Comparison of ENCODE assay signal across 14 mouse cellular contexts in the genomic region with DNA sequence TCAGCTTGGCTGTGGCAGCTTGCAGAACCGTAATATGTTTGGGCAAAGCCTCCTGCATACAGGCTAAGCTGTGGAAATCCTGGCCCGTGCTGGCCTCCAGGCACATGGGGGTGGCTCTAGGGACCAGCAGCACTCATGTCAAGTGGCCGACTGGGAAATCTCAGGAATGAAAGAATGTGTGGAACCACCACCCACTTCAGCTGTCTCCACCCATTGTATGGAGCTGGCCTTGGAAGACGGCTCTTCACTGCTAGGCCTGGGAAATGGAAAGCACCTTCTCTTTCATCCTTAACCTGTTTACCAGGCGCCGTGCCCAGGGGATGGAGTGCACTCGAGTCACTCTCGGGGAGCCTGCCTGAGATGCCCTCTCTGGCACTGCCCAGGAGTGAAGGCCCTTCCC. TPM values are rescaled to one million over a fixed set of nuclear protein-coding genes. Genes with fewer than 3 reads are reported as not detected.
DNase-seq lines count a peak whose midpoint lies in the region; ATAC-seq lines count a peak whose summit lies in the region.
"Had no signal": no experiment of that assay in that cellular context is flagged by ENCODE, and none has a peak within 500 bp of the region (broad histone marks: within the 10 kb centered on the region; RNA-seq: fewer than 3 reads in every experiment).

No protein-coding gene starts in this region.

- no peaks in the 10 kb centered on the region for H3K27me3 ChIP-seq in heart, embryonic 11.5 days (ENCODE audit: control insufficient read depth, insufficient read depth, low read length)
- H3K27me3 ChIP-seq in heart, embryonic 15.5 days = no peaks in the 10 kb centered on the region
- H3K27me3 ChIP-seq: CH12.LX; megakaryocyte, embryonic 14.5 days had no signal

- 46% methylated on average over 8 of the region's 8 CpGs for WGBS in heart, embryonic 11.5 days (ENCODE audit: insufficient replicate concordance)
- 43% methylated on average over 8 of the region's 8 CpGs for WGBS in heart, embryonic 15.5 days

- peaks cover 55% of the 10 kb centered on the region for H3K4me1 ChIP-seq in heart, embryonic 11.5 days (ENCODE audit: control insufficient read depth, insufficient read depth, low read length)
- H3K4me1 ChIP-seq in heart, embryonic 15.5 days (replicated peaks) = peaks cover 47% of the 10 kb centered on the region

- no peak for ATAC-seq in heart, embryonic 11.5 days (replicated peaks; ENCODE audit: insufficient number of reproducible peaks, low FRiP score, low TSS enrichment)
- peak; percentile 71 for ATAC-seq in heart, embryonic 15.5 days (replicated peaks; ENCODE audit: insufficient number of reproducible peaks, insufficient read depth, low FRiP score, low read depth)
- no peak for ATAC-seq in monocyte, adult 5-6 weeks (replicated peaks; ENCODE audit: insufficient number of reproducible peaks, low FRiP score, low TSS enrichment, poor library complexity, severe bottlenecking)

- DNase-seq in heart, postnatal 36 days = no peak
- DNase-seq in ZHBTc4 (ENCODE audit: low read depth, low spot score) = peak; percentile 57
- DNase-seq in lung, postnatal 14 days = peak; percentile 77
- no peak for DNase-seq in right cerebral cortex, adult 2 months (ENCODE audit: low spot score in 2 of 2)
- DNase-seq: embryo, embryonic 11 days; kidney, adult 2 months had no signal

- no peak overlapping the region for H3K9ac ChIP-seq in heart, embryonic 11.5 days (ENCODE audit: low read depth, low read length)
- H3K9ac ChIP-seq in heart, embryonic 15.5 days = no peak overlapping the region

- intact Hi-C loops in heart, postnatal 36 days (cut with DNase I) = no loop called here

- peak overlapping the region; percentile 5; the same call in 1 of the 2 replicates for H3K4me2 ChIP-seq in heart, embryonic 11.5 days
- H3K4me2 ChIP-seq in heart, embryonic 15.5 days = no peak overlapping the region
- H3K4me2 ChIP-seq: liver, embryonic 11.5 days had no signal

- peak overlapping the region; percentile 29 for H3K27ac ChIP-seq in heart, embryonic 11.5 days (ENCODE audit: low read depth, low read length)
- H3K27ac ChIP-seq in heart, embryonic 15.5 days = peak overlapping the region; percentile 44; the same call in 1 of the 2 replicates

- no peak overlapping the region for H3K4me3 ChIP-seq in heart, embryonic 11.5 days (ENCODE audit: low read depth, low read length)
- no peak overlapping the region for H3K4me3 ChIP-seq in heart, embryonic 15.5 days
- H3K4me3 ChIP-seq: erythroblast, embryonic 14.5 days had no signal

- no peaks in the 10 kb centered on the region for H3K9me3 ChIP-seq in heart, embryonic 11.5 days (replicated peaks; ENCODE audit: control insufficient read depth, low read length)
- H3K9me3 ChIP-seq in heart, embryonic 15.5 days (replicated peaks) = no peaks in the 10 kb centered on the region
- H3K9me3 ChIP-seq: megakaryocyte, embryonic 14.5 days had no signal

- peaks cover 3% of the 10 kb centered on the region for H3K36me3 ChIP-seq in heart, embryonic 11.5 days (ENCODE audit: control insufficient read depth, insufficient read depth, low read length)
- no peaks in the 10 kb centered on the region for H3K36me3 ChIP-seq in heart, embryonic 15.5 days

RNA-seq across cellular contexts. Expression of a gene that starts 45.5 kb away (rescaled TPM):
- 0.34 and 0.49 TPM in 2 replicates for polyA plus RNA-seq in heart, embryonic 11.5 days (2014; fragmentation: Nextera tagmentation; extraction: Ambion mirVana)
- not detected for total RNA-seq in heart, postnatal 36 days (2021)
- 0.34 and 0.80 TPM in 2 replicates for polyA plus RNA-seq in heart, embryonic 15.5 days (2015; fragmentation: Nextera tagmentation; extraction: Ambion mirVana)
- 1.6 to 2.7 TPM (median 2.3 TPM) in 3 replicates for total RNA-seq in monocyte, adult 5-6 weeks (2017)
- total RNA-seq: CH12.LX; heart, postnatal 14 days had no signal
- polyA plus RNA-seq: erythroblast, embryonic 14.5 days had no signal

Comparison
In these comparisons a context has a peak if more than half of its experiments do, and no peak if none do; other contexts are left out.
1. DNase-seq: peak in ZHBTc4 (single experiment) and lung, postnatal 14 days (single experiment); none in heart, postnatal 36 days (0 of 2) and right cerebral cortex, adult 2 months (0 of 2).